ENCODE assay signal across 20 mouse cellular contexts in genomic region chr3:67482400-67482799, GRCm38 (mm10). TPM values are rescaled to one million over a fixed set of nuclear protein-coding genes. Genes with fewer than 3 reads are reported as not detected.
DNase-seq lines count a peak whose midpoint lies in the region; TF ChIP-seq lines count a peak whose summit lies in the region.
"Had no signal": no experiment of that assay in that cellular context is flagged by ENCODE, and none has a peak within 500 bp of the region (broad histone marks: within the 10 kb centered on the region; RNA-seq: fewer than 3 reads in every experiment).

No protein-coding gene starts in this region.

- no peak for TF ChIP-seq POLR2A in myocyte (IDR thresholded peaks at IDR 0.05; ENCODE audit: insufficient read length, low read depth)

- H3K4me3 ChIP-seq in heart, embryonic 10.5 days: no peak overlapping the region
- no peak overlapping the region for H3K4me3 ChIP-seq in myocyte

- no peaks in the 10 kb centered on the region for H3K27me3 ChIP-seq in heart, embryonic 10.5 days (ENCODE audit: insufficient read depth, poor library complexity, severe bottlenecking)
- H3K27me3 ChIP-seq in myocyte (ENCODE audit: control insufficient read depth, insufficient read depth, insufficient read length): no peaks in the 10 kb centered on the region
- H3K27me3 ChIP-seq: CH12.LX had no signal

- no peak overlapping the region for H3ac ChIP-seq in myocyte (ENCODE audit: control insufficient read depth, insufficient read length)

- H3K9me3 ChIP-seq in heart, embryonic 10.5 days: no peaks in the 10 kb centered on the region
- H3K9me3 ChIP-seq: G1E had no signal

- peak; percentile 52 for DNase-seq in heart, embryonic 10.5 days (ENCODE audit: low spot score)
- DNase-seq in heart, postnatal 25 days (ENCODE audit: low spot score): no peak
- no peak for DNase-seq in layer of hippocampus, adult 8-10 months (ENCODE audit: low spot score in 2 of 2)
- DNase-seq: adrenal gland, adult 2 months; adrenal gland, adult 8-10 months; adrenal gland, postnatal 10 days; adrenal gland, postnatal 14 days; adrenal gland, postnatal 25 days; adrenal gland, postnatal 36 days; B cell, adult 2 months; cerebellum, adult 11 months; cerebellum, adult 11-12 months; cerebellum, adult 18-20 months had no signal

- H3K36me3 ChIP-seq in heart, embryonic 10.5 days: peaks cover 14% of the 10 kb centered on the region
- H3K36me3 ChIP-seq in myocyte (ENCODE audit: control insufficient read depth, insufficient read depth): peaks cover 4% of the 10 kb centered on the region

- no peak overlapping the region for H3K4me2 ChIP-seq in myocyte (ENCODE audit: low read depth)

- WGBS in heart, embryonic 10.5 days: 88% methylated on average over 10 of the region's 10 CpGs

- peaks cover 4% of the 10 kb centered on the region; the same call in 1 of the 2 replicates for H3K4me1 ChIP-seq in heart, embryonic 10.5 days

- H3K27ac ChIP-seq in heart, embryonic 10.5 days: no peak overlapping the region

- intact Hi-C loops in heart, postnatal 25 days (cut with DNase I): no loop called here

- H3K79me2 ChIP-seq in myocyte (ENCODE audit: control insufficient read depth, insufficient read depth): no peaks in the 10 kb centered on the region

TF ChIP-seq in myocyte, 11 proteins besides CTCF, POLR2A, EP300 and RAD21:
- TF ChIP-seq MYOG (IDR thresholded peaks at IDR 0.05; ENCODE audit: control insufficient read depth in 1 of 3, insufficient read depth in 1 of 3, insufficient read length in 2 of 3, low read depth in 2 of 3) (peak in 2 of 3 experiments; percentile 52 to 62), POLR2AphosphoS2 (IDR thresholded peaks at IDR 0.05; ENCODE audit: insufficient read length, low read depth) (no peak), MYOD1 (IDR thresholded peaks at IDR 0.05; ENCODE audit: control insufficient read depth in 1 of 3, insufficient read length in 2 of 3, low read depth in 2 of 3) (peak in 2 of 3 experiments; percentile 67 to 86), SRF (IDR thresholded peaks at IDR 0.05; ENCODE audit: control insufficient read depth, insufficient read length, low read depth) (no peak)

RNA-seq across cellular contexts. Expression of gene Lxn, which starts 18.7 kb away (rescaled TPM):
- polyA plus RNA-seq in heart, embryonic 10.5 days (2016; fragmentation: Nextera tagmentation; extraction: Ambion mirVana): 50.5 and 62.0 TPM in 2 replicates
- 1 to 10 TPM; 6.5 TPM for total RNA-seq in heart, postnatal 25 days (2021)
- polyA plus RNA-seq in myocyte (2012; fragmentation: generic; extraction: Trizol): 14.5 TPM
- total RNA-seq in layer of hippocampus, adult 8-10 months (2022): 10 to 100 TPM; 49.1 to 58.4 (median 53.4) TPM
- total RNA-seq: MEL had no signal

RNA-seq across cellular contexts. Expression of gene Rarres1, which starts 32.9 kb away (rescaled TPM):
- polyA plus RNA-seq in heart, embryonic 10.5 days (2016; fragmentation: Nextera tagmentation; extraction: Ambion mirVana): 1.4 and 2.4 TPM in 2 replicates
- total RNA-seq in heart, postnatal 25 days (2021): under 1 TPM; 0.53 to 0.62 TPM
- not detected for polyA plus RNA-seq in myocyte (2012; fragmentation: generic; extraction: Trizol)
- 1 to 10 TPM; 1.4 to 1.7 (median 1.6) TPM for total RNA-seq in layer of hippocampus, adult 8-10 months (2022)
- total RNA-seq: MEL had no signal
- polyA plus RNA-seq: C2C12; CD4-positive, CD25-positive, alpha-beta regulatory T cell, adult 4 months; G1E; Patski had no signal

RNA-seq across cellular contexts. Expression of gene Gfm1, which starts 52.5 kb away (rescaled TPM):
- polyA plus RNA-seq in heart, embryonic 10.5 days (2016; fragmentation: Nextera tagmentation; extraction: Ambion mirVana): 86.5 and 121 TPM in 2 replicates
- total RNA-seq in heart, postnatal 25 days (2021): 100 to 1,000 TPM; 226 to 229 TPM
- polyA plus RNA-seq in myocyte (2012; fragmentation: generic; extraction: Trizol): 42.1 TPM
- 10 to 100 TPM; 48.5 to 53.2 (median 50.1) TPM for total RNA-seq in layer of hippocampus, adult 8-10 months (2022)

Comparison
In these comparisons a context has a peak if more than half of its experiments do, and no peak if none do; other contexts are left out.
1. RNA of gene Lxn, which starts 18.7 kb away (total RNA-seq): 49.1 to 58.4 TPM in layer of hippocampus, adult 8-10 months; 6.5 TPM in heart, postnatal 25 days; every median in the first group is over 4 times any median in the second.
2. RNA of gene Gfm1, which starts 52.5 kb away (total RNA-seq): 226 to 229 TPM in heart, postnatal 25 days; 48.5 to 53.2 TPM in layer of hippocampus, adult 8-10 months; every median in the first group is over 4 times any median in the second.